Mouse (Mus musculus) neural tube, embryonic 14.5 days (tissue): ENCODE measurements around the gene Olfr262. TPM values are rescaled to one million over a fixed set of nuclear protein-coding genes. Genes with fewer than 3 reads are reported as not detected.
"Not testable (repeated sequence)": the region's sequence is repeated elsewhere in the genome, so short reads cannot be mapped to it uniquely, and the experiment has no call there.

ENCODE experiments used
- ATAC-seq: fragments of 200-750 bp; cut with Nextera tagmentation; 2 replicates; pipeline ENCODE4 v1.8.0; 2017; ENCODE audit warnings: low read depth, mild to moderate bottlenecking, moderate TSS enrichment, moderate library complexity
- H3K27ac ChIP-seq: fragments of 300-500 bp; sonication (generic); 2 replicates; pipeline ENCODE4 v1.5.1; 2014; ENCODE audit warnings: low read depth, mild to moderate bottlenecking, control low read depth, low read length, moderate library complexity, mixed read lengths
- H3K27me3 ChIP-seq: fragments of 300-500 bp; sonication (generic); 2 replicates; pipeline ENCODE4 v1.6.1; 2014; ENCODE audit warnings: low read length; ENCODE audit not compliant: control insufficient read depth, insufficient read depth
- H3K36me3 ChIP-seq: fragments of 300-500 bp; sonication (generic); 2 replicates; pipeline ENCODE4 v1.6.1; 2014; ENCODE audit warnings: low read length, mixed read lengths; ENCODE audit not compliant: control insufficient read depth, insufficient read depth
- H3K4me1 ChIP-seq: fragments of 300-500 bp; sonication (generic); 2 replicates; pipeline ENCODE4 v1.6.1; 2014; ENCODE audit warnings: low read length; ENCODE audit not compliant: control insufficient read depth, insufficient read depth
- H3K4me2 ChIP-seq: fragments of 300-500 bp; sonication (generic); 2 replicates; pipeline ENCODE4 v1.6.1; 2014; ENCODE audit warnings: mild to moderate bottlenecking, low read depth, low read length, control low read depth
- H3K4me3 ChIP-seq: fragments of 300-500 bp; sonication (generic); 2 replicates; pipeline ENCODE4 v1.5.1; 2014; ENCODE audit warnings: low read depth, low read length, control low read depth, mixed read lengths
- H3K9ac ChIP-seq: fragments of 300-500 bp; sonication (generic); replicated peaks from 2 replicates; pipeline ENCODE4 v1.6.1; 2014; ENCODE audit warnings: low read depth, mild to moderate bottlenecking, control low read depth, low read length, mixed read lengths
- H3K9me3 ChIP-seq: fragments of 300-500 bp; sonication (generic); 2 replicates; pipeline ENCODE4 v1.6.1; 2016; ENCODE audit warnings: low read length; ENCODE audit not compliant: control insufficient read depth
- WGBS: fragments of 180-500 bp; shearing (Covaris S2); extraction: QIAGEN DNeasy Blood & Tissue Kit; methylation state at CpG from one replicate; pipeline ENCODE4 v1.1.7; 2014; 5-methylcytosine and 5-hydroxymethylcytosine counted together
- polyA plus RNA-seq: library from polyadenylated mRNA; unstranded; fragments of >200 nt; fragmentation: Nextera tagmentation; extraction: Ambion mirVana; gene quantifications from 2 replicates; pipeline ENCODE4 v1.2.1, GENCODE M21; 2014

The Olfr262 gene
- polyA plus RNA-seq: not detected in 2 replicates

DNA sequence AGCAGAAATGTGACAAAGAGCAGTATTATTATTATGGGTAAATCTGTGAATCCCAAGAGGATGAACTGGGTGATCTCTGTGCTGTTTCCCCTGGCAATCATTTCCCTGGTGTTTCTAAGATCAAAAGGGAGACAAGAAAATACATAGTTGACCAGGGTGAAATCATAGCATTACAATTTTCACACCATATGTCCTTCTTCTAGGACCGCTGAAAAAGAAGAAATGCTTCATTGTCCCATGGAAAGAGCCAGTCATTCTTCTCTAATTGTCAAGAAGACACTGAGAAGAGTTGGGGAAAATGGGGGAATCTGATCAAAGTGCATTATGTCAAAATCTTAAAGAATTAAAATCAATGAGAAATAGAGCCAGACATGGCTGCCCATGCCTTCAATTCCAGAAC, at the start of gene Olfr262:
Gene Olfr262 (minus strand): TSS at position 101 of the 400 bp plus-strand sequence.
- no peaks in the 10 kb centered on the region for H3K9me3 ChIP-seq
- no peaks in the 10 kb centered on the region for H3K4me1 ChIP-seq
- no peak within 1 kb of the TSS for H3K4me2 ChIP-seq
- no peak within 1 kb of the TSS for H3K4me3 ChIP-seq
- no peak within 1 kb of the TSS for H3K9ac ChIP-seq
- H3K36me3 ChIP-seq: no peaks in the 10 kb centered on the region
- H3K27ac ChIP-seq: no peak within 1 kb of the TSS
- ATAC-seq: no peak
- no peaks in the 10 kb centered on the region for H3K27me3 ChIP-seq
- 87% methylated on average over 1 of the region's 1 CpGs for WGBS

DNA sequence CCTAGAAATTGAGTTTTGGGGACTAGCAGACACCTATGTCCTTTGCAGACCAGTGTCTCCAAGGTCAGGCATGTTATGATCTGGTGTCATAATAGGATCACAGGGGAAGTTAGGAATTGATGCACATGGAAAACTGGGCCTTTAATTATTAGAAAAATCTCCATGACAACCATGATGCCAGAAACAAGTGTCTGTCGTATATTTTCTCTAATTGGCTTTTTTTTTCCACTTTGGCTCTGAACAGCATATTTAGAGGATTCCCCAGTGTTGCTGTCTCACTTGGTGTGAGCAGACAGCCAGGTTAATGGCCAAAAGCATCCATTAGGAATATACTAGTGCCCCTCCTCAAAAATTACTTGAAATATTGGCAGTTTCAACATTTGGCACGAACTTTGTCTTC, 38.1 kb upstream of the Olfr262 start, which contains the start of gene Olfr1434:
Gene Olfr1434 (plus strand): TSS at position 301 of the 400 bp plus-strand sequence.
- H3K4me3 ChIP-seq: no peak within 1 kb of the TSS
- 82% methylated on average over 2 of the region's 2 CpGs for WGBS
- no peaks in the 10 kb centered on the region for H3K27me3 ChIP-seq
- H3K9ac ChIP-seq: no peak within 1 kb of the TSS
- H3K27ac ChIP-seq: no peak within 1 kb of the TSS
- H3K36me3 ChIP-seq: no peaks in the 10 kb centered on the region
- H3K4me1 ChIP-seq: no peaks in the 10 kb centered on the region
- no peaks in the 10 kb centered on the region for H3K9me3 ChIP-seq
- ATAC-seq: no peak
- H3K4me2 ChIP-seq: no peak within 1 kb of the TSS

DNA sequence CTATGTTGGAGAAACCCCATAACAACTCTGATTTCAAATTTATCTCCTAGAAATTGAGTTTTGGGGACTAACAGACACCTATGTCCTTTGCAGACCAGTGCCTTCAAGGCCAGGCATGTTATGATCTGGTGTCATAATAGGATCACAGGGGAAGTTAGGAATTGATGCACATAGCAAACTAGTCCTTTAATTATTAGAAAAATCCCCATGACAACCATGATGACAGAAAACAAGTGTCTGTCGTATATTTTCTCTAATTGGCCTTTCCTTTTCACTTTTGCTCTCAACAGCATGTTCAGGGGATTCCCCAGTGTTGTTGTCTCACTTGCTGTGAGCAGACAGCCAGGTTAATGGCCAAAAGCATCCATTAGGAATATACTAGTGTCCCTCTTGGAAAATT, 19.3 kb upstream of the Olfr262 start, which contains the start of gene Olfr235:
Gene Olfr235 (plus strand): TSS at position 301 of the 400 bp plus-strand sequence.
- Histone ChIP-seq H3K9me3 (no peaks in the 10 kb centered on the region), H3K4me2 (no peak within 1 kb of the TSS), H3K27me3 (no peaks in the 10 kb centered on the region), H3K27ac (no peak within 1 kb of the TSS), H3K9ac (no peak within 1 kb of the TSS), H3K4me3 (no peak within 1 kb of the TSS), H3K36me3 (no peaks in the 10 kb centered on the region), H3K4me1 (no peaks in the 10 kb centered on the region)
- no peak for ATAC-seq
- WGBS: 65% methylated on average over 1 of the region's 1 CpGs

DNA sequence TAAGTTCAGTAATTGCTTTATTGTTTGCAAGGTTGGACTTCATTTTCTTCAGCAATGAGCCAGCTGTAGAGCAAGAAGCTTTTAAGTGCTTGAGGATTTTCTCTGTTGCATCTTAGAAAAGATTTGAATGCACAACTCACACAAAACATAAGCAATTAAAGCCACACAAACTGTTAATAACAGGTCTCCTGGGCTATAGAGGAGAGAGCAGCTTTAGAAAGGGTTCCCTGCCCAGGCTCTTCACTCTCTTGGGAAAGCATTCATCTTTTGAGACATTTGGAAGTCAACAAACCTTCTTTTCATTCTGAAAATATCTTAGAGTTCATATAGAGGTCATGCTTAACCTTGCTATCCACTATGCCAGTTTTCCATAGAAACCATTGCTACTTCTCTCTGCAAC, 9.0 kb downstream of the Olfr262 start, which contains the start of gene Olfr1432:
Gene Olfr1432 (minus strand): TSS at position 101 of the 400 bp plus-strand sequence.
- ATAC-seq, H3K4me1 ChIP-seq, H3K27me3 ChIP-seq, H3K4me2 ChIP-seq, H3K4me3 ChIP-seq, H3K36me3 ChIP-seq, H3K27ac ChIP-seq, H3K9ac ChIP-seq, H3K9me3 ChIP-seq: not testable (repeated sequence)

DNA sequence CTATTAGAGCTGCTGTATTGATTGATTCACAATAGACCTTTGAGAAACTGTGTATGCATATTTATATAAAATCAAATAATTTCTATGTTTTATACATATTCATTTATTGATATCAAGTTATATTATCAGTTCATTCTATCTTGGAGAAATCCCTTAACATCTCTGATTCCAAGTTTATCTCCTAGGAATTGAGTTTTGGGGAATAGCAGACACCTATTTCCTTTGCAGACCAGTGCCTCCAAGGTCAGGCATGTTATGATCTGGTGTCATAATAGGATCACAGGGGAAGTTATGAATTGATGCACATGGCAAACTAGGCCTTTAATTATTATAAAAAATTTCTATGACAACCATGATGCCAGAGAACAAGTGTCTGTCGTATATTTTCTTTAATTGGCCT, 41.1 kb downstream of the Olfr262 start, which contains the start of gene Olfr1431:
Gene Olfr1431 (plus strand): TSS at position 301 of the 400 bp plus-strand sequence.
- Histone ChIP-seq H3K4me2 (no peak within 1 kb of the TSS), H3K27ac (no peak within 1 kb of the TSS), H3K36me3 (no peaks in the 10 kb centered on the region), H3K27me3 (no peaks in the 10 kb centered on the region), H3K9ac (no peak within 1 kb of the TSS), H3K4me1 (no peaks in the 10 kb centered on the region), H3K9me3 (no peaks in the 10 kb centered on the region), H3K4me3 (no peak within 1 kb of the TSS)
- 86% methylated on average over 1 of the region's 1 CpGs for WGBS
- ATAC-seq: no peak

DNA sequence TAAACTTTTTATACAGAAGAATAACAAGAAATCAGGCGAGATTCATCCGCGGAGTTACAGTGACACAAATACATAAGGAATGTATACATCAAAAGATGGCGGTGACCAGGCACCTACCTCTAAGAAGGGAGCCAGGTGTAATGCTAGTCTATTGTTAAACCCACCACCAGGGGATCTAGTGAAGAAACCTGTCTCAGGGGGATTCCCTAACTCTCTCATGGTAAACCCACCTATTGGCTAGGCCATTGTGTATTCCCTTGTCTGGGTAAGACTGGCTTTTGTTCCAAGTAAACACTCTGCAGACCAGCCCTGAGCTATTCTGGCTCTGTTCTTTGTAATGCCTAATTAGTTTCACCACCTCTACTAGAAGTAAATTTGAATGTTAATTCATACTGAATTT, 42.4 kb downstream of the Olfr262 start:
- H3K27ac ChIP-seq, H3K9me3 ChIP-seq, H3K27me3 ChIP-seq, H3K4me2 ChIP-seq, H3K4me1 ChIP-seq, H3K4me3 ChIP-seq, H3K36me3 ChIP-seq, ATAC-seq, H3K9ac ChIP-seq: not testable (repeated sequence)
- WGBS: 88% methylated on average over 4 of the region's 4 CpGs

Other genes starting within 250 kb of the Olfr262 start
- gene Olfr1423, start 200.3 kb downstream of the Olfr262 start, polyA plus RNA-seq: not detected in 2 replicates
- not detected in 2 replicates for gene Olfr1424, start 179.0 kb downstream of the Olfr262 start, polyA plus RNA-seq
- not detected in 2 replicates for gene Olfr1425, start 163.9 kb downstream of the Olfr262 start, polyA plus RNA-seq
- gene Olfr1426, start 149.6 kb downstream of the Olfr262 start, polyA plus RNA-seq: not detected in 2 replicates
- gene Olfr1427, start 138.3 kb downstream of the Olfr262 start, polyA plus RNA-seq: not detected in 2 replicates
- not detected in 2 replicates for gene Olfr1428, start 125.8 kb downstream of the Olfr262 start, polyA plus RNA-seq
- gene Olfr76, start 118.5 kb downstream of the Olfr262 start, polyA plus RNA-seq: not detected in 2 replicates
- not detected in 2 replicates for gene Olfr1555-ps1, start 71.5 kb downstream of the Olfr262 start, polyA plus RNA-seq
- gene Olfr1431, start 41.0 kb downstream of the Olfr262 start, polyA plus RNA-seq: not detected in 2 replicates
- not detected in 2 replicates for gene Olfr1432, start 9.1 kb downstream of the Olfr262 start, polyA plus RNA-seq
- not detected in 2 replicates for gene Olfr235, start 19.4 kb upstream of the Olfr262 start, polyA plus RNA-seq
- gene Olfr1434, start 38.2 kb upstream of the Olfr262 start, polyA plus RNA-seq: not detected in 2 replicates
- not detected in 2 replicates for gene Olfr1436, start 57.5 kb upstream of the Olfr262 start, polyA plus RNA-seq
- gene Olfr1437, start 83.4 kb upstream of the Olfr262 start, polyA plus RNA-seq: not detected in 2 replicates
- not detected in 2 replicates for gene Olfr1438-ps1, start 94.3 kb upstream of the Olfr262 start, polyA plus RNA-seq
- not detected in 2 replicates for gene Olfr1440, start 145.6 kb upstream of the Olfr262 start, polyA plus RNA-seq
- gene Olfr1441, start 175.8 kb upstream of the Olfr262 start, polyA plus RNA-seq: not detected in 2 replicates
- gene Pfpl, start 186.2 kb upstream of the Olfr262 start, polyA plus RNA-seq: not detected in 2 replicates
- 1.3 and 1.5 TPM in 2 replicates for gene Mpeg1, start 219.1 kb upstream of the Olfr262 start, polyA plus RNA-seq